Mouse (Mus musculus) neural tube, embryonic 12.5 days (tissue): ENCODE measurements around the gene Mtus2. TPM values are rescaled to one million over a fixed set of nuclear protein-coding genes. Genes with fewer than 3 reads are reported as not detected.

Experiments used
- polyA plus RNA-seq: library from polyadenylated mRNA; unstranded; fragments of >200 nt; fragmentation: Nextera tagmentation; extraction: Ambion mirVana; gene quantifications from 2 replicates; pipeline ENCODE4 v1.2.1, GENCODE M21; 2016

Mtus2 gene
- polyA plus RNA-seq, 1 experiment from 2014 or later, result 54.9 TPM

Other genes starting within 250 kb of the Mtus2 start
- 12.5 and 15.6 TPM in 2 replicates for gene Flt1, start 231.3 kb upstream of the Mtus2 start, polyA plus RNA-seq
- 521 and 533 TPM in 2 replicates for gene Pomp, start 96.9 kb upstream of the Mtus2 start, polyA plus RNA-seq
- gene Slc46a3, start 62.5 kb upstream of the Mtus2 start, polyA plus RNA-seq, result 4.0 and 4.3 TPM in 2 replicates